Mouse (Mus musculus): Measurements from ENCODE around the gene Olfr221. TPM values are rescaled to one million over a fixed set of nuclear protein-coding genes. Genes with fewer than 3 reads are reported as not detected.

The Olfr221 gene
- polyA plus RNA-seq, 1 experiment from 2014 or later = not detected

DNA sequence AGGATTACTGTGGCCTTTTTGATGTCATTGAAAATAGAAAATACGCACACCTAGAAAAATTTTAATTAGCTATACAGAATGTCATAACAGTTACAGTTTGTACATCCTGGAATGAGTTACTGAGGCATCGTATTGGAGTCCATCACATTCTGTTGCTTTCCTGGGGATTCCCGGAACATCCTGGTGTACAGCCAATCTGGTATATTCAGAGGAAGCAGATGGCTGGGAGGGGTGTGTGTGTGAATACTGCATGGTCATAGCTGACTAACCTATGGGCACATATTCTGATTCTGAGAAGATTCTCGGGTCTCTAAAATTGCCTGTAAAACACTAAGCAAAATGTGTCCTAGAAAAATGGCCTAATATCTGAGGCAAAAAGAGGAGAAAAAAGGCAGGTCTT is 30.2 kb downstream of the Olfr221 start:
- Histone ChIP-seq H3K36me3 (replicated peaks) (peaks cover 11% of the 10 kb centered on the region), H3K27me3 (no peaks in the 10 kb centered on the region; the same call in 1 of the 2 replicates)

DNA sequence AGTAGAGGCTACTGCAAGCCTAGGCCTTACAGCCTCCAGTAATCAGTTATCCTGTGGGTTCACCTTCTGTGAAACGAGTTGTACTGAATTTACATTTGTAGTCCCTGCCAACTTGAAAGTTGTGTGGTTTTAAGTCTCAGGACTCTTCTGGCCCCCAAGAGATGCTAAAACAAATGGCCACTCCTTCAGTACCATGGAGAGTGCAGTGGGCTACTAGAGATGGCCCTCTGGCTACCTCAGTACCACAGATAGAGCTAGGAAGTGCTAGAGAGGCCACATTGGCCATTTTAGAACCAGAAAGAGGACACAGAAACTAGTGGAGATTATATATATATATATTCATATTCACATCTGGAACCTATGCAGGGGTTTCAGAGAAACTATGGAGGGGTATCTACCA is 30.6 kb downstream of the Olfr221 start:
- Histone ChIP-seq H3K4me3 (replicated peaks) (no peak overlapping the region), H3K4me1 (replicated peaks) (peaks cover 46% of the 10 kb centered on the region), H3K9ac (no peak overlapping the region), H3K27me3 (no peaks in the 10 kb centered on the region; the same call in 1 of the 2 replicates), H3K36me3 (replicated peaks) (peaks cover 15% of the 10 kb centered on the region), H3K4me2 (no peak overlapping the region), H3K9me3 (replicated peaks) (no peaks in the 10 kb centered on the region), H3K27ac (replicated peaks) (no peak overlapping the region)
- ATAC-seq (ENCODE audit: insufficient read depth) = no peak
- WGBS (ENCODE audit: insufficient replicate concordance) = 66% methylated on average over 1 of the region's 1 CpGs

More for the DNA sequence above, 30.2 kb downstream of the Olfr221 start:
- Histone ChIP-seq H3K9me3 (replicated peaks) (no peaks in the 10 kb centered on the region), H3K9ac (no peak overlapping the region), H3K4me3 (replicated peaks) (no peak overlapping the region), H3K27ac (replicated peaks) (no peak overlapping the region), H3K4me2 (no peak overlapping the region), H3K4me1 (replicated peaks) (peaks cover 50% of the 10 kb centered on the region)
- no peak for ATAC-seq (ENCODE audit: insufficient read depth)
- WGBS (ENCODE audit: insufficient replicate concordance) = 76% methylated on average over 4 of the region's 4 CpGs

DNA sequence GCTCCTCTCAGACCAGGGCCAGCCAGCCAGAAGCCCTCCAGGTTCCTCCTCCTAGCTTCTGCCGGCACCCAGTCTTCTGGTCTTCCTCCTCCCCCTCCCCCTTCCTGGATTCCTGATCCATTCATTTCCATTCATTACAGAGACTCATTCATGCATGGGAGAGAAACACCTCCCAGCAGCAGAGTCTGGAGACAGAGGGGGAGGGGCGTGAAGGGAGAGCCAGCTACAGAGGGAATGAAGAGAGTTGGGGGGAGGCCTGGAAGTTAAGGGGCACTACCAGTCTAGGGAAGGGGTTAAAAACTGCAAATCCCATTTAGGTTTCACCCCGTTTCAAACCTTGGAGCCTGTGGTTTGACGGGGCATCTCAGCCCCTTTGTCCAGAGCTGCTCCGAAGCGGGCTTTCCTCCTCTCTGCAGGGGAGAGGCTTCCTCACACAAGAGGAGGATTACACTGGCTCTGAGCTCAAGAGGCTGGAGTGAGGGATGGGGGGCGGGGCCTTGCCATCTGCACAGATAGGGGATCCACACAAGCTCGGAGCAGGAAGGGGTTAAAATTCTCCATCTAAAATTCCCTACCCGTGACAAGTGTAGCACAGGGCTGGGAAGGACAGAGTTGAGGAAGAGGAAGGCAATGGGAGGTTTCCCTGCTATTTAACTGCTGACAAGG is 31.7 kb downstream of the Olfr221 start:
- H3K4me2 ChIP-seq = no peak overlapping the region
- no peak overlapping the region for H3K4me3 ChIP-seq (replicated peaks)
- H3K9ac ChIP-seq = no peak overlapping the region
- H3K27me3 ChIP-seq = no peaks in the 10 kb centered on the region; the same call in 1 of the 2 replicates
- H3K9me3 ChIP-seq (replicated peaks) = no peaks in the 10 kb centered on the region
- H3K4me1 ChIP-seq (replicated peaks) = peaks cover 35% of the 10 kb centered on the region
- 47% methylated on average over 9 of the region's 9 CpGs for WGBS (ENCODE audit: insufficient replicate concordance)
- H3K27ac ChIP-seq (replicated peaks) = no peak overlapping the region
- H3K36me3 ChIP-seq (replicated peaks) = peaks cover 26% of the 10 kb centered on the region
- no peak for ATAC-seq (ENCODE audit: insufficient read depth)

DNA sequence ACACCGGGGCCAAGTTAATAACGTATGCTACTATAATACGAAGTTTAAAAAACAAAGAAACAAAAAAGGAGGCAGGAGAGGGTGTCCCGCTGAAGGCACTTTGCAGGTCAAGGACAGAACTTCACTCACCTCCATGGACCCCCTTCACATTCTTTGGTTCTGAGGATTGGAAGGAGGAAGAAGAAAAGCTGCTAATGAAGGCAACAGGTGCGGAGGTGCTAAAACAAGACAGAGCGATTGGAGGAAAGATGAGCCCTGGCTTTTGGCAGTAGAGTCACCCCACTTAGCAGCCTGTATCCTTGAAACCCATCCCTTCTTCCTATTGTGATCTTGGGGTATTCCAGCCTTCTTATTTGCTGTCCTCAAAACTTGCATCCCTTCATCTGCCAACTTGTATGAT is 32.4 kb downstream of the Olfr221 start:
- H3K4me2 ChIP-seq = no peak overlapping the region
- no peak for ATAC-seq (ENCODE audit: insufficient read depth)
- H3K27ac ChIP-seq (replicated peaks) = no peak overlapping the region
- no peak overlapping the region for H3K9ac ChIP-seq
- H3K9me3 ChIP-seq (replicated peaks) = no peaks in the 10 kb centered on the region
- no peaks in the 10 kb centered on the region; the same call in 1 of the 2 replicates for H3K27me3 ChIP-seq
- H3K4me3 ChIP-seq (replicated peaks) = no peak overlapping the region
- H3K4me1 ChIP-seq (replicated peaks) = peaks cover 28% of the 10 kb centered on the region
- peaks cover 33% of the 10 kb centered on the region for H3K36me3 ChIP-seq (replicated peaks)
- WGBS (ENCODE audit: insufficient replicate concordance) = 84% methylated on average over 6 of the region's 6 CpGs

DNA sequence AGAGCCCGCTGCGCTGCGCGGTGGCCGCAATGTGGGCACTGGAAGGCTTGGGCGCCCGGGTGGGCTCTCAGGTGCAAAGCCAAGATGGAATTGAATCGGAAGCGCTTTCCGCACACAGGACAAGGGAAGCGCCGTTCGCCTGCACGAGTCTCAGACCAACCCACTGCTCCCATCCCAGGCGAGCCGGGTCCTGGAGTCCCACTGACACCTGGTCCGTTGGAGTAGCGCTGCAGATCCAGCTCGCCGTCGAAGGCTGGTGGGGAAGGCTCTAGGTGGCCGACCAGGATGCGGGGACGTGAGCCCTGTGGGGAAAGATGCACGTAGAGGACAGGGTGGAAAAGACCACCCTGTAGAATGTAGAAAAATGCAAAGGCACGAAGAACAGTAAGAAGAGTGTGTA is 32.9 kb downstream of the Olfr221 start:
- no peak for ATAC-seq (ENCODE audit: insufficient read depth)
- no peak overlapping the region for H3K27ac ChIP-seq (replicated peaks)
- H3K9ac ChIP-seq = no peak overlapping the region
- H3K4me1 ChIP-seq (replicated peaks) = peaks cover 24% of the 10 kb centered on the region
- H3K4me2 ChIP-seq = no peak overlapping the region
- H3K9me3 ChIP-seq (replicated peaks) = no peaks in the 10 kb centered on the region
- 75% methylated on average over 26 of the region's 26 CpGs for WGBS (ENCODE audit: insufficient replicate concordance)
- H3K4me3 ChIP-seq (replicated peaks) = no peak overlapping the region
- no peaks in the 10 kb centered on the region; the same call in 1 of the 2 replicates for H3K27me3 ChIP-seq
- peaks cover 38% of the 10 kb centered on the region for H3K36me3 ChIP-seq (replicated peaks)

DNA sequence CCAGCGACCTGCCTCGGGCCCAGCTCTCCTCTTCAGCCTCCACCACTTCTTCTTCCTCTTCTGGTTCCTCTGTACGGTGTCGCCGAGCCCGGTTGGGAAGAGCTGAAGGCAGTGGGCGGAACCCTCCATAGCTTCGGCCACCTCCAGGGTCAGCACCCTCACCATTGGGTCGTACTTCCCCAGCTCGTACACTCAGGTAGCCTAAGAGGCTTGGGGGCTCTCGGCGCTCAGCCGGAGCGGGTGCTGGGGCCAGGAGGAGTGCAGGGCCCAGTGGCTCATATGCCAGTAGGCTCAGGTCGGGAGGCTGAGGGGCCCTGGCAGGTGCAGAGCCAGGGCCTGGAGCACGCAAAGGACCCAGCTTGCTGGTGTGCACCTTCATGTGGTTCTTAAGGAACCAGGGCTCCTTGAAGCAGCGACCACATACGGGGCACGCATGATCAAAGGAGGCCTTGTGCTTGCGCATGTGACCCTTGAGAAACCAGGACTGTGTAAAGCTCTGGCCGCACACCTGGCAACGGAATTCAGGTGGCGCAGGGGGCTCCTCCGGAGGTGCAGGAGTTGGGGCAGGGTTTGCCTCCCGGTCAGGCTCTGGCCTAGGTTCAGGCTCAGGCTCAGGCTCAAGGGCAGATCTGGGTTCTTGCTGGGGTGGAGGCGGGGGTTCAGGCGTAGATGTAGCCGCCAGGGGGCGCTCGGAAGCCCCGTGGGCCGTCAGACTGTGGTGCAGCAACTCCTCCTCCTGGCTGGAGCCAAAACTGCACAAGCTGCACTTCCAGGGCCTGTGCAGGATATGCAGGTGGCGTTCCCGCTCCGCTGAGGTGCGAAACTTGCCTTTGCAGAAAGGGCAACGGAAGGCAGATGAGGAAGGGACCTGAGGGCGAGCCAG is 33.7 kb downstream of the Olfr221 start:
- Histone ChIP-seq H3K9ac (no peak overlapping the region), H3K4me2 (no peak overlapping the region), H3K9me3 (replicated peaks) (no peaks in the 10 kb centered on the region), H3K27ac (replicated peaks) (no peak overlapping the region; the same call in 1 of the 2 replicates), H3K27me3 (no peaks in the 10 kb centered on the region; the same call in 1 of the 2 replicates), H3K4me1 (replicated peaks) (peaks cover 17% of the 10 kb centered on the region), H3K36me3 (replicated peaks) (peaks cover 44% of the 10 kb centered on the region), H3K4me3 (replicated peaks) (no peak overlapping the region)
- peak; percentile 75 for ATAC-seq (ENCODE audit: insufficient read depth)
- 52% methylated on average over 38 of the region's 38 CpGs for WGBS (ENCODE audit: insufficient replicate concordance)

DNA sequence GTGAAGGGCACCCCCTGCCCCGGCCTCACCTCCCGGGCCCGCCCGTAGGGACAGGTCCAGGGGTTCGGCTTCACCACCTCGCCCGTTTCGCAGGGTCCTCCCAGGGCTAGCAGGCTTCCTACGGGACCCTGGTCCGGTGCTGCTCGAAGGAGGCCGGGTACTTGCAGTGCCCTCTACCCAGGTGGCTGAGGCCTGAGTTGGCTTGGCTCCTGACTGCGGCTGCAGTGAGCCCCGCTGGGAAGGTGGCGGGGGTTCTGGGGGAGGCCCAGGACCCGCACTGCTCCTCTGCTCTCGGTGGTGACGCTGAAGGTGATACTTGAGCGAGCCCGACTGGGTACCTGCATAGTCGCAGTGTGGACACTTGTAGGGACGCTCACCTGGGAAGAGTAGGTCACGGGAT is 35.5 kb downstream of the Olfr221 start:
- H3K36me3 ChIP-seq (replicated peaks) = peaks cover 62% of the 10 kb centered on the region
- no peak overlapping the region for H3K4me3 ChIP-seq (replicated peaks)
- ATAC-seq (ENCODE audit: insufficient read depth) = no peak
- 89% methylated on average over 23 of the region's 23 CpGs for WGBS (ENCODE audit: insufficient replicate concordance)
- no peaks in the 10 kb centered on the region for H3K9me3 ChIP-seq (replicated peaks)
- no peaks in the 10 kb centered on the region for H3K27me3 ChIP-seq
- no peak overlapping the region for H3K9ac ChIP-seq
- no peak overlapping the region for H3K4me2 ChIP-seq
- H3K4me1 ChIP-seq (replicated peaks) = peaks cover 17% of the 10 kb centered on the region
- no peak overlapping the region for H3K27ac ChIP-seq (replicated peaks)

DNA sequence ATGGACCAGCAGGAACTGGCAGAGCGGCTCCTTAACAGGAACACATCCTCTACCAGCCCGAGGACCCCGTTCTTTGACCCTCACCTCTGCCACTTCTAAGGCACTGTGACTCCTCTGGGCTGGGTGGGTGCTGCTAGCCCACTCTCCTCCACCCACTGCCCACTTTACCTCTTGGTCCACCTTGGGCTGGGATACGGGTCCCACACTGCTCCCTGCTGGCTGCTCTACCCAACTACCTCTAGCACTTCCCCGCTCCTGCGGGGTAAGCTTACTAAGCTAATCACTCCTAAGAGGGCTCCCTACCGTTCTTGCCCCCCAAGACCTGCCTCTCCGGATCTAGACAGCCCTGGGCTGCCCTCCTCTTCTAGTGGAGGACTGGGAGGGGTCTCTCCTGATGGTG is 36.0 kb downstream of the Olfr221 start:
- Histone ChIP-seq H3K9ac (no peak overlapping the region), H3K9me3 (replicated peaks) (no peaks in the 10 kb centered on the region), H3K27ac (replicated peaks) (no peak overlapping the region), H3K27me3 (no peaks in the 10 kb centered on the region), H3K4me1 (replicated peaks) (peaks cover 17% of the 10 kb centered on the region), H3K4me2 (no peak overlapping the region), H3K4me3 (replicated peaks) (no peak overlapping the region), H3K36me3 (replicated peaks) (peaks cover 64% of the 10 kb centered on the region)
- ATAC-seq (ENCODE audit: insufficient read depth) = no peak
- WGBS (ENCODE audit: insufficient replicate concordance) = 78% methylated on average over 8 of the region's 8 CpGs

DNA sequence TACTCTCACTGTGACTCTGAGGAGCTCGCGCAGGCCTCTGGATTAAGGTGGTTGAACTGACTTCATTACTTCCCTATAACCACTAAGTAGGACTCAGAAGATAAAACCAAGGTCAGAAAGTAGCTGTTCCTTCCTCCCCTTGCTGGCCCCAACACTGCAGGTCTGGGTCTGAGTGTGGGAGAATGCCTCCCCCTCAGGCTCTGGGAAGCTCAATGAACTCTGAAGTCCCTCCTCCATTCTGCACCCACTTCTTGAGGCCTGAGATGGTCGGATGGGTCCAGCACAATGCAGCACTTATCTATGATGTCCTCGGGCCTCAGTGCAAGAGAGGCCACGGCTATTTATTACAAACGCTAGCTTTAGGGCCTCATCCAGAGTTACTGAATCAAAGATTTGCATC is 36.6 kb downstream of the Olfr221 start:
- no peak overlapping the region for H3K27ac ChIP-seq (replicated peaks)
- no peaks in the 10 kb centered on the region for H3K9me3 ChIP-seq (replicated peaks)
- no peak overlapping the region for H3K4me3 ChIP-seq (replicated peaks)
- H3K9ac ChIP-seq = no peak overlapping the region
- no peaks in the 10 kb centered on the region for H3K27me3 ChIP-seq
- ATAC-seq (ENCODE audit: insufficient read depth) = no peak
- peaks cover 68% of the 10 kb centered on the region for H3K36me3 ChIP-seq (replicated peaks)
- H3K4me2 ChIP-seq = no peak overlapping the region
- WGBS (ENCODE audit: insufficient replicate concordance) = 75% methylated on average over 6 of the region's 6 CpGs
- H3K4me1 ChIP-seq (replicated peaks) = peaks cover 14% of the 10 kb centered on the region

DNA sequence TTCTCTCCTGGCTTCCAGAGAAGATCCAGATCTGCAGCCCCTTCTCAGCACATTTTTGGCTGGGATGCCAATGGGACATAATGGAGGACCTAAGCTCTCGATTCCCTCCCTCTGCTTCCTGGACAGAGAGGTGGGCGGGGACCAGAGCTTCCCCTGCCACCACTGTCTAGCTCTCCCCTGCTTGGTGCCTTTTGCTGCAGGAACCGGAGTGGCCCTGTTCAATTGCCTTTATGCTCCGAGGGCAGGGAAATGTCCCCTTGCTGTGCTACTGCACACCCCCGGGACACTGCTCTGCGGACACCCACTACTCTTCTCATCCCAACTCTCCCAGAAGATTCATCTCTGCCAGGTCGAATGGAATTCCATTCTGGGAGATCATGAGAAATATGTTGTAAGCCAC is 37.1 kb downstream of the Olfr221 start:
- H3K4me1 ChIP-seq (replicated peaks) = peaks cover 11% of the 10 kb centered on the region
- no peaks in the 10 kb centered on the region for H3K27me3 ChIP-seq
- H3K9ac ChIP-seq = no peak overlapping the region
- H3K36me3 ChIP-seq (replicated peaks) = peaks cover 71% of the 10 kb centered on the region
- H3K9me3 ChIP-seq (replicated peaks) = no peaks in the 10 kb centered on the region
- WGBS (ENCODE audit: insufficient replicate concordance) = 75% methylated on average over 7 of the region's 7 CpGs
- ATAC-seq (ENCODE audit: insufficient read depth) = no peak
- H3K4me2 ChIP-seq = no peak overlapping the region
- no peak overlapping the region for H3K27ac ChIP-seq (replicated peaks)
- no peak overlapping the region for H3K4me3 ChIP-seq (replicated peaks)

DNA sequence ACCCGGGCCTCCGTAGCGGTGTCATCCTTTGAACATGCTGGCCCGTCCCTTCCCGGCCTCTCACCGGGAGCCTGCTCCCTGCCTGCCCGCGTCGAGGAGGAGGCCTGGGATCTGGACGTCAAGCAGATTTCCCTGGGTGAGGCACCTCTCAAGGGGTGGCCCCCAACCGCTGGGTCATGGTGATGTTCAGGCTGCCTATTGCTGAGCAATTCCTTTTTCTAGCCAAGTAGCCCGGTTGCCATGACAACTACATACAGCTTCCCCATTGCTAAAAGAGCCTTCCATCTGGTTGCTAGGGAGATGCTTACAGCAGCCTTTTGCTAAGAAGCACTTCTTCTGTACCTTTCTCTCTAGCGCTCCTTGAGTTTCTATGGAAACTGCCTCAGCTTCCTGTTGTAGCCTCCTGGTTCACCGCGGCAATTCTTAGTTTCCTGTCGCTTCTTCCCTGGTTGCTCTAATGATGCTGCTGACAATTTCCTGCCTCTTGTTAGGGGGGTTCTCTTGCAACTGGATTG is 38.2 kb downstream of the Olfr221 start:
- no peak overlapping the region for H3K4me2 ChIP-seq
- no peak for ATAC-seq (ENCODE audit: insufficient read depth)
- WGBS (ENCODE audit: insufficient replicate concordance) = 53% methylated on average over 16 of the region's 16 CpGs
- H3K4me1 ChIP-seq (replicated peaks) = peaks cover 7% of the 10 kb centered on the region
- H3K27ac ChIP-seq (replicated peaks) = no peak overlapping the region
- H3K36me3 ChIP-seq (replicated peaks) = peaks cover 80% of the 10 kb centered on the region
- no peaks in the 10 kb centered on the region for H3K27me3 ChIP-seq
- no peaks in the 10 kb centered on the region for H3K9me3 ChIP-seq (replicated peaks)
- no peak overlapping the region for H3K9ac ChIP-seq
- H3K4me3 ChIP-seq (replicated peaks) = no peak overlapping the region

All from liver, embryonic 15.5 days (tissue).